Mouse (Mus musculus) heart, embryonic 16.5 days (tissue): ENCODE results near the gene Agtrap. TPM values are rescaled to one million over a fixed set of nuclear protein-coding genes. Genes with fewer than 3 reads are reported as not detected.
A peak's percentile ranks its signal among the peaks of the same experiment; 100 is the strongest.
"Not testable (repeated sequence)": the region's sequence is repeated elsewhere in the genome, so short reads cannot be mapped to it uniquely, and the experiment has no call there.

ENCODE experiments used
- ATAC-seq: fragments of 200-750 bp; cut with Nextera tagmentation; replicated peaks from 2 replicates; pipeline ENCODE4 v1.8.0; 2017; ENCODE audit warnings: moderate number of reproducible peaks; ENCODE audit not compliant: insufficient read depth, low FRiP score; ENCODE audit errors: extremely low read depth
- H3K27ac ChIP-seq: fragments of 300-500 bp; sonication (generic); 2 replicates; pipeline ENCODE4 v1.5.1; 2014; ENCODE audit warnings: mild to moderate bottlenecking, low read length, control low read depth, moderate library complexity
- H3K27me3 ChIP-seq: fragments of 300-500 bp; sonication (generic); 2 replicates; pipeline ENCODE4 v1.6.1; 2014; ENCODE audit warnings: low read length, mixed read lengths; ENCODE audit not compliant: control insufficient read depth, insufficient read depth
- H3K36me3 ChIP-seq: fragments of 300-500 bp; sonication (generic); 2 replicates; pipeline ENCODE4 v1.6.1; 2014; ENCODE audit not compliant: control insufficient read depth, insufficient read depth
- H3K4me1 ChIP-seq: fragments of 300-500 bp; sonication (generic); 2 replicates; pipeline ENCODE4 v1.6.1; 2014; ENCODE audit warnings: low read length, mixed read lengths; ENCODE audit not compliant: control insufficient read depth, insufficient read depth
- H3K4me2 ChIP-seq: fragments of 300-500 bp; sonication (generic); 2 replicates; pipeline ENCODE4 v1.6.1; 2014; ENCODE audit warnings: low read depth, mild to moderate bottlenecking, control low read depth, low read length
- H3K4me3 ChIP-seq: fragments of 300-500 bp; sonication (generic); 2 replicates; pipeline ENCODE4 v1.5.1; 2014; ENCODE audit warnings: mild to moderate bottlenecking, control low read depth, low read length
- H3K9ac ChIP-seq: fragments of 300-500 bp; sonication (generic); 2 replicates; pipeline ENCODE4 v1.6.1; 2014; ENCODE audit warnings: low read length, control low read depth
- H3K9me3 ChIP-seq: fragments of 300-500 bp; sonication (generic); replicated peaks from 2 replicates; pipeline ENCODE4 v1.6.1; 2016; ENCODE audit warnings: low read length; ENCODE audit not compliant: control insufficient read depth
- WGBS: fragments of 180-500 bp; shearing (Covaris S2); extraction: QIAGEN DNeasy Blood & Tissue Kit; methylation state at CpG from one replicate; pipeline ENCODE4 v1.1.7; 2014; 5-methylcytosine and 5-hydroxymethylcytosine counted together
- polyA plus RNA-seq: library from polyadenylated mRNA; unstranded; fragments of >200 nt; fragmentation: Nextera tagmentation; extraction: Ambion mirVana; gene quantifications from 2 replicates; pipeline ENCODE4 v1.2.1, GENCODE M21; 2015

The Agtrap gene
- polyA plus RNA-seq, 1 experiment from 2014 or later = 17.9 TPM

DNA sequence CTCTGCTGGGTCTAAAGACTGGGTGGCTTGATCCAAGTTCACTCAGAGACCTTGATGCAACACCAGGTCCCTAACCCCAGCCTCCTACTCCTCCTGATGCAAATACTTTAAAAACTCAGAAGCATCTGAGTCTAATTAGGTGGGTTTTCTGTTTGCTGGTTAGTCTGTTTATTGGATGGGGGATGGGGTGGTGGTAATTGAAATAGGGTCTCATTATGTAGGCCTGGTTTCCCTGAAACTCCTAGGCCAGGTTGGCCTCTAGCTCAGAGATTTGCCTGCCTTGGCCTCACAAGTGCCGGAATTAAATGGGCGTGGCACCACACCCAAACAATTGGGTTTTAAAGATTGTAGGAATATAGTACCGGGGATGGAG, 34.8 kb upstream of the Agtrap start:
- no peaks in the 10 kb centered on the region for H3K36me3 ChIP-seq
- no peaks in the 10 kb centered on the region for H3K4me1 ChIP-seq
- H3K9me3 ChIP-seq = no peaks in the 10 kb centered on the region
- H3K27me3 ChIP-seq = peaks cover 5% of the 10 kb centered on the region; the same call in 1 of the 2 replicates
- no peak overlapping the region for H3K4me2 ChIP-seq
- no peak overlapping the region for H3K27ac ChIP-seq
- H3K9ac ChIP-seq = no peak overlapping the region
- 79% methylated on average over 3 of the region's 3 CpGs for WGBS
- ATAC-seq = no peak
- no peak overlapping the region for H3K4me3 ChIP-seq

DNA sequence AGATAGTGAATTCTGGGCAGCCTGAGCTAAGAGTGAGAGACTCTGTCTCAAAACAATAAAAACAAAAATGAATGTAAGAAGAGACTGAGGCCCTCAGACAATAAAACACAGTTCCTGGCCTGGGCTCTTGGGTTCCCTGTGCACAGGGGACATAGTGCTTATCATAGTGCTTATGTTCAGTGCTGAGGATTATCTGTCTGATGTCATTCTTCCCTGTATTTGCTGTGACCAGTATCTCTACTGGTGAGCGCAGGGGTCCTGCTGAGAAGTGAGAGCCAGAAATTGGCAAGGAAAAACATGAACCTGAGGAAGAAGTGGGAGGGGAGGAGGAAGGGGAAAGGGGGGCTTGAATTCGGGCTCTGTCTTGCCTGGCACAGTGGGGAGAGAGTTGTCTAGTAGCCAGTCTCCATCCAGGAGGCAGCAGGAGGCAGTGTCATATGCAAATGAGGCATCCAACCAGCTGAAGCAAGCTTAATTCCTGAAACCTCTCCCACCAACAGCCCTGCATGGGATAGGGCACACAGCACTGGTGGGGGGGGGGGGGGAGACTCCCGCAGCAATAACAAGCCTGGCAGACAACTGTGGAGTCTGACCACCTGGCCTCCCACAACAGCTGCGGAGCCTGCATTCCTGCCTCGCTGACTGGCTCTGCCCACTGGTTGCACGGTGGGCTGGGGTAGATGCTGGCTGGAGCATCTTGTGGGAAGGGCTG, 34.3 kb upstream of the Agtrap start:
- 20% methylated on average over 5 of the region's 6 CpGs for WGBS
- Histone ChIP-seq H3K9ac (no peak overlapping the region), H3K4me1 (no peaks in the 10 kb centered on the region), H3K27ac (no peak overlapping the region), H3K36me3 (no peaks in the 10 kb centered on the region), H3K27me3 (peaks cover 2% of the 10 kb centered on the region; the same call in 1 of the 2 replicates), H3K9me3 (0 out of 2 replicates have a peak, but pooled peaks cover 3% of the 10 kb centered on the region), H3K4me2 (no peak overlapping the region), H3K4me3 (no peak overlapping the region)
- no peak for ATAC-seq

DNA sequence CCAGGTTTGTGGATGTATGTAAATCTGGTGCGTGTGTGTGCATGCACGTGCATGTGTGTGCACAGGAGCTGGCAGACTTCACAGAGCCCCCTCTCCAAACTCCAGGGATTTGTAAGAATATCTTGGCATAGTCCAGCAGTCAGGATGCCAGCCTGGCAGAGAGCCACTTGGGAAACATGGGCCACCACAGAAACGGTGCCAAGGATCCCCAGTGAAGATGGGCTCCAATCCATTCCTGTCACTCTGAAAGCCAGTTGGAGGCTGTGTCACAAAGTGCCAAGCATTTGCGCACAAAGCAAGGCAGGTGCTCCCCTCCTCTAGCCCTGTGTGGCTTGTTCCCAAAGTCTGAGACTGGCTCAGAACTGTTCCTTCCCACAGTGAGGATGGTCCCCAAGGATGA, 33.5 kb upstream of the Agtrap start:
- H3K36me3 ChIP-seq = no peaks in the 10 kb centered on the region
- H3K27ac ChIP-seq = no peak overlapping the region
- no peak overlapping the region for H3K4me2 ChIP-seq
- H3K4me1 ChIP-seq = no peaks in the 10 kb centered on the region
- 0 out of 2 replicates have a peak, but pooled peaks cover 5% of the 10 kb centered on the region for H3K9me3 ChIP-seq
- no peak overlapping the region for H3K9ac ChIP-seq
- H3K27me3 ChIP-seq = peaks cover 2% of the 10 kb centered on the region; the same call in 1 of the 2 replicates
- ATAC-seq = no peak
- WGBS = 76% methylated on average over 4 of the region's 4 CpGs
- no peak overlapping the region for H3K4me3 ChIP-seq

DNA sequence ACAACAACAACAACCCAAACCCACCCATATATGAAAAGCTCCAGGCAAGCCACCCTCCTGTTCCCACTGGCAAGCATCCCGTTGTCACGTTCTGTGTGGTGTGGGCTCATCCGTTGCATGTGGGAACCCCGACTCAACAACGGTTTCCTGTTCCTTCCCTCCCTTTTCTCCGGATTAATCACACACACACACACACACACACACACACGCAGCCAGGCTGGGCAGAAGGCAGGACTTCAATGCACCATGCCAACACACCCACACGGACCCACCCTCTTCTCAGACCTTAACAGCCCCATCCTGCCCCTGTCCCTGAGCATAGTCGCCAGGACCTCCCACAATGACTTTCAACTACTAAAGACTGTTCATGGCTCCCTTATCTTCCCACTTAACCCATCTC, 32.7 kb upstream of the Agtrap start:
- no peaks in the 10 kb centered on the region for H3K36me3 ChIP-seq
- 67% methylated on average over 9 of the region's 9 CpGs for WGBS
- H3K27ac ChIP-seq = no peak overlapping the region

DNA sequence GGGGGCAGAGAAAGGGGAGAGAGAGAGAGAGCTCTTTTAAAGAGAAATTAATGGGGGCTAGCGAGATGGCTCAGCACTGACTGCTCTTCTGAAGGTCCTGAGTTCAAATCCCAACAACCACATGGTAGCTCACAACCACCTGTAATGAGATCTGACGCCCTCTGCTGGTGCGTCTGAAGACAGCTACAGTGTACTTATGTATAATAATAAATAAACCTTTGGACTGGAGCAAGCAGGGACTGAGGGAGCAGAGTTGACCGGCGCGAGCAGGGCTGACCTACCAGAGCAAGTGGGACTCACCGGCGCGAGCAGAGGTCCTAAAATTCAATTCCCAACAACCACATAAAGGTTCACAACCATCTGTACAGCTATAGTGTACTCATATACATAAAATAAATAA, 31.7 kb upstream of the Agtrap start:
- H3K36me3 ChIP-seq, H3K4me1 ChIP-seq, H3K9me3 ChIP-seq, H3K9ac ChIP-seq, ATAC-seq, H3K4me2 ChIP-seq, H3K4me3 ChIP-seq, H3K27ac ChIP-seq, H3K27me3 ChIP-seq: not testable (repeated sequence)
- 82% methylated on average over 9 of the region's 9 CpGs for WGBS

More for the DNA sequence above, 32.7 kb upstream of the Agtrap start:
- no peak for ATAC-seq
- Histone ChIP-seq H3K27me3 (0 out of 2 replicates have a peak, but pooled peaks cover 2% of the 10 kb centered on the region), H3K9me3 (0 out of 2 replicates have a peak, but pooled peaks cover 5% of the 10 kb centered on the region), H3K9ac (no peak overlapping the region), H3K4me1 (no peaks in the 10 kb centered on the region), H3K4me3 (no peak overlapping the region), H3K4me2 (no peak overlapping the region)

DNA sequence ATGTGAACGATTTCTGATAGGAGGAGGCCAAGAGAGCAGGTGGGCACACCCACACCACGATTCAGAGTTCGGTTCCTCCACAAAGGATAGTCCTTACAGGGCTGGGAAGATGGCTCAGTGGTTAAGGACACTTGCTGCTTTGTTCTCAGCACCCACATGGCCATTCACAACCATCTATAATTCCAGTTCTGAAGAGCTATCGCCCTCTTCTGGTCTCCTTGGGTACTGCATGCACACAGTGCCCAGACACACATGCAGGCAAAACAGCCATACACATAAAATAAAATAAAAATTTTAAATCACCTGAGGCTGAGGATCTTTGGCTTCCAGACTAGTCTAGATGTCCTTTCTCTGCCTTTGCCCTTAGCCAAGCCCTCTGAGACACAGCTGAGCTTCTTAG, 29.6 kb upstream of the Agtrap start:
- no peak overlapping the region for H3K4me3 ChIP-seq
- no peak overlapping the region for H3K4me2 ChIP-seq
- no peak for ATAC-seq
- 0 out of 2 replicates have a peak, but pooled peaks cover 4% of the 10 kb centered on the region for H3K27me3 ChIP-seq
- H3K4me1 ChIP-seq = no peaks in the 10 kb centered on the region; the same call in 1 of the 2 replicates
- no peak overlapping the region for H3K9ac ChIP-seq
- 74% methylated on average over 4 of the region's 4 CpGs for WGBS
- 0 out of 2 replicates have a peak, but pooled peaks cover 5% of the 10 kb centered on the region for H3K9me3 ChIP-seq
- H3K36me3 ChIP-seq = no peaks in the 10 kb centered on the region
- no peak overlapping the region for H3K27ac ChIP-seq

DNA sequence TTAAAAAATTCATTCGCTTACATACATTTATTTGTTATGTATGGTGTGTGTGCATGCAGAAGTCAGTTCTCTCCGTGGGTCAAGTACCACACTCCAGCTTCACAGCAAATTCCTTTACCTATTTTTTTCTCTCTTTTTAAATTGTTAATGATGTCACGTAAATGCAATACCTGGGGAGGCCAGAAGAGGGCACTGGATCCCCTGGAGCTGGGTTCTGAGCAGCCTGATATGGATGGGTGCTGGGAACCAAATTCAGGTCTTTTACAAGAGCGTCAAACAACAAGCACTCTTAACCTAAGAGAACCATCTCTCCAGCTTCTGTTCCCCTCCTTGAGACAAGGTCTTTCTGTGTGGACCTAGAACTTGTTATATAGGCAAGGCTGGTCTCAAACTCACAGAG, 28.8 kb upstream of the Agtrap start:
- Histone ChIP-seq H3K4me2 (no peak overlapping the region), H3K36me3 (no peaks in the 10 kb centered on the region), H3K9me3 (0 out of 2 replicates have a peak, but pooled peaks cover 5% of the 10 kb centered on the region), H3K9ac (no peak overlapping the region), H3K4me1 (no peaks in the 10 kb centered on the region; the same call in 1 of the 2 replicates), H3K27ac (no peak overlapping the region), H3K27me3 (0 out of 2 replicates have a peak, but pooled peaks cover 4% of the 10 kb centered on the region), H3K4me3 (no peak overlapping the region)
- WGBS = 73% methylated on average over 4 of the region's 4 CpGs
- ATAC-seq = no peak

DNA sequence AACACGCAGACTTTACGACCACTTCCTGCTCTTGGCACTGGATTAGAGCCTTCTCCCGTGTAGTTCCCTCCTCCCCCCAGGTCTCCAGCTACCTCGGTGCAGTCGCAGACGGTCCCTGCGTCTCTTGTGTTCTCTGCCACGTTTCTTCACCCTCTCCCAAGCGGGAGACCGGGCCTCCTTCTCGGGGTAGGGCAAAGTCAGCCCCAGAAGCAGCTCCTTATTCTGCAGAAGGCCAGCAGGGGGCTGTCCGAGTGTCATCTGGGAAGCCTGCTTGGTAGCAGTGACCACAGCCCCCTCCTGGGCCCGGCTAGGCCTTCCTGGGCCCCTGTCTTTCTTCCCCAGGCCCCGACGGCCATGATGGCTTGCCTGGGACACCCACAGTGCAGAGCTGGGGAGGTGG, 27.6 kb upstream of the Agtrap start:
- H3K4me2 ChIP-seq = no peak overlapping the region
- H3K9me3 ChIP-seq = 0 out of 2 replicates have a peak, but pooled peaks cover 5% of the 10 kb centered on the region
- H3K4me1 ChIP-seq = no peaks in the 10 kb centered on the region; the same call in 1 of the 2 replicates
- 5% methylated on average over 15 of the region's 15 CpGs for WGBS
- no peak overlapping the region for H3K4me3 ChIP-seq
- no peak overlapping the region for H3K9ac ChIP-seq
- H3K36me3 ChIP-seq = no peaks in the 10 kb centered on the region
- H3K27ac ChIP-seq = no peak overlapping the region
- ATAC-seq = no peak
- H3K27me3 ChIP-seq = 0 out of 2 replicates have a peak, but pooled peaks cover 4% of the 10 kb centered on the region

DNA sequence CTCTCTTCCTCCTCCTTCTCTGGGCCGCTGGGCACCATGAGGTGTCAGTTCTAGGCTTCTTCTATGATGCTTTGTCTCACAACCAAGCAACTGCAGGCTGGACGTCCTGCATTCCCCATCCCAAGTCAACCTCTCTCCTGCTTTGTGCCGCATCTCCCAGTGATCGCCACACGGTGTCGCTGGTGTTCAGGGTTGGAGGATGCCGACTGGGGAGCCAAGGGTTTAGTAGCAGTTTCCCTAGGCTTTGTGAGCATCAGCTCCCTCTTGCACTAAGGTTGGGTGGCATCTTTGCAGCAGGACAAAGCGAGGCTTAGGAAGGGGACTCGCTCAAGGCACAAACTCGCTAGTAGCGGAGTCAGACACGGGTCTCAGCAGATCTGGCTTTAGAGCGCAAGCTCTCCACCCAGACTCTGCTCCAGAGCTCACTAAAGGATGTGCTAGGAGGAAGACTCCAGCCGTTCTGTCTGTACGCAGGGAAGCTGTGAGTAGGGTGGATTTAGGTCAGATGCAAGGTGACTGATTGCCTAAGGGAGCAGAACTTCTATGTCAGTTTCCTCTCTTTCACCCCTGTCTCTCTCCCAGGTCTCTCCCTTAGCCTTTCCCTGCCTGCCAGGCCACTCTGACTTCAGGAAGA, 27.0 kb upstream of the Agtrap start:
- Histone ChIP-seq H3K9ac (no peak overlapping the region), H3K4me2 (peak overlapping the region; percentile 10; the same call in 1 of the 2 replicates)
- 0 out of 2 replicates have a peak, but pooled peaks have one; percentile 55 for ATAC-seq

More for the DNA sequence above, 27.0 kb upstream of the Agtrap start:
- Histone ChIP-seq H3K27ac (no peak overlapping the region), H3K36me3 (no peaks in the 10 kb centered on the region), H3K9me3 (0 out of 2 replicates have a peak, but pooled peaks cover 5% of the 10 kb centered on the region), H3K4me3 (no peak overlapping the region), H3K4me1 (no peaks in the 10 kb centered on the region; the same call in 1 of the 2 replicates), H3K27me3 (0 out of 2 replicates have a peak, but pooled peaks cover 4% of the 10 kb centered on the region)
- WGBS = 4% methylated on average over 15 of the region's 15 CpGs
